ENCODE assay signal across 8 mouse cellular contexts in genomic region chr9:102784329-102785026, GRCm38 (mm10). TPM values are rescaled to one million over a fixed set of nuclear protein-coding genes. Genes with fewer than 3 reads are reported as not detected.
DNase-seq lines count a peak whose midpoint lies in the region; ATAC-seq lines count a peak whose summit lies in the region.

No protein-coding gene starts in this region.

- peak overlapping the region; percentile 72 for H3K27ac ChIP-seq in limb, embryonic 10.5 days
- H3K27ac ChIP-seq in midbrain, embryonic 16.5 days (ENCODE audit: low read length): no peak overlapping the region

- peak; percentile 76 for DNase-seq in 3134 (ENCODE audit: extremely low read depth, insufficient read length, low spot score)
- peak; percentile 94 for DNase-seq in adrenal gland, postnatal 10 days
- DNase-seq in embryo, embryonic 9.5 days (ENCODE audit: extremely low spot score): peak; percentile 94
- DNase-seq in gastrocnemius, postnatal 4 days (ENCODE audit: low spot score in 2 of 2): peak; percentile 86 to 87
- DNase-seq in kidney, adult 11 months: peak; percentile 90
- DNase-seq in limb, embryonic 10.5 days (ENCODE audit: low spot score): peak; percentile 98
- peak; percentile 49 to 79 for DNase-seq in spleen, adult 18-20 months

- 13% methylated on average over 10 of the region's 10 CpGs for WGBS in limb, embryonic 10.5 days
- 11% methylated on average over 10 of the region's 10 CpGs for WGBS in midbrain, embryonic 16.5 days

- no peaks in the 10 kb centered on the region for H3K27me3 ChIP-seq in limb, embryonic 10.5 days (ENCODE audit: low read depth, poor library complexity, severe bottlenecking)
- H3K27me3 ChIP-seq in midbrain, embryonic 16.5 days (ENCODE audit: control insufficient read depth, insufficient read depth, low read depth, low read length): no peaks in the 10 kb centered on the region

- H3K4me2 ChIP-seq in midbrain, embryonic 16.5 days (ENCODE audit: low read length): no peak overlapping the region

- peak; percentile 45; the same call in 1 of the 2 replicates for ATAC-seq in midbrain, embryonic 16.5 days

- H3K4me3 ChIP-seq in limb, embryonic 10.5 days: no peak overlapping the region
- no peak overlapping the region for H3K4me3 ChIP-seq in midbrain, embryonic 16.5 days (ENCODE audit: low read depth, low read length)

- no peaks in the 10 kb centered on the region for H3K36me3 ChIP-seq in limb, embryonic 10.5 days
- H3K36me3 ChIP-seq in midbrain, embryonic 16.5 days (ENCODE audit: control insufficient read depth, insufficient read depth, low read length): no peaks in the 10 kb centered on the region

- no peaks in the 10 kb centered on the region for H3K9me3 ChIP-seq in limb, embryonic 10.5 days (replicated peaks)
- H3K9me3 ChIP-seq in midbrain, embryonic 16.5 days (replicated peaks; ENCODE audit: control insufficient read depth, low read length, poor library complexity, severe bottlenecking): no peaks in the 10 kb centered on the region

- no peak overlapping the region for H3K9ac ChIP-seq in midbrain, embryonic 16.5 days (ENCODE audit: low read depth, low read length)

- H3K4me1 ChIP-seq in limb, embryonic 10.5 days: peaks cover 22% of the 10 kb centered on the region
- no peaks in the 10 kb centered on the region for H3K4me1 ChIP-seq in midbrain, embryonic 16.5 days (ENCODE audit: control insufficient read depth, insufficient read depth, low read length)

RNA-seq across cellular contexts. Expression of gene Ryk, which starts 50.2 kb away (rescaled TPM):
- 10 to 100 TPM; 53.2 to 55.4 TPM for total RNA-seq in adrenal gland, postnatal 10 days (2021)
- total RNA-seq in gastrocnemius, postnatal 4 days (2021): 10 to 100 TPM; 60.0 to 60.5 TPM
- polyA plus RNA-seq in limb, embryonic 10.5 days (2016; fragmentation: Nextera tagmentation; extraction: Ambion mirVana): 17.8 and 18.6 TPM in 2 replicates
- polyA plus RNA-seq in midbrain, embryonic 16.5 days (2015; fragmentation: Nextera tagmentation; extraction: Ambion mirVana): 10.7 and 11.5 TPM in 2 replicates
